Mouse (Mus musculus) gastrocnemius, postnatal 14 days (tissue): Measurements from ENCODE around the gene Etfdh. TPM values are rescaled to one million over a fixed set of nuclear protein-coding genes. Genes with fewer than 3 reads are reported as not detected.
"Not testable (repeated sequence)": the region's sequence is repeated elsewhere in the genome, so short reads cannot be mapped to it uniquely, and the experiment has no call there.

Source experiments
- DNase-seq: peaks from one replicate; pipeline ENCODE4 v3.0.0; 2021; ENCODE audit warnings: mixed read lengths
- intact Hi-C: fragments of 180-260 bp; cut with DNase I; formaldehyde crosslinking; loops from one replicate; pipeline ENCODE4 v1.15.1; 2025; ENCODE audit warnings: low total_unique reads
- total RNA-seq, 2 experiments: library from RNA; stranded (reverse); gene quantifications; 2 replicates each; pipeline ENCODE4 v1.2.3; 2021

Etfdh gene
- total RNA-seq, 2 experiments from 2014 or later, result 97.3 to 138 TPM

DNA sequence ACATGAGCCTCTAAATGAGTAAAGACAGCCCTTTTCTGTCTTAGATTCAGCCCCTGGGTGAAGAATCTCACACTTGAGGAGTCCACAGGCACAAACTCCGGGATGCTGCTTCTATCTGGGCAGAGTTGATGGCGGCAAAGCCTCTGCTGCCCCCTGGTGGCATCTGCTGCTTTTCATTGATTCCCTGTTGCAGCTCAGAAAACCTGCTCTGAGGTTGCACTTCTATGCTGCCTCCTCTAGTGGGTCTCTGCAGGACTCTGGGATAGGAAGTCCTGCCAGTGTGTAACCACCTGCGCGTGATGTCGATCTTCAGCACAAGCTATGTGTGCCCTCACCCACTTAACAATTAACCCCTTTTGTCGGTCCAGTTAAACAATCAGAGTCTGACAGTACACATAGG lies 42.5 kb downstream of the Etfdh start:
- peak; percentile 84 for DNase-seq
- intact Hi-C loops, result loop anchor here (5.0 kb wide), 2 partner anchors 85 to 385 kb away; no protein-coding TSS in a partner anchor

DNA sequence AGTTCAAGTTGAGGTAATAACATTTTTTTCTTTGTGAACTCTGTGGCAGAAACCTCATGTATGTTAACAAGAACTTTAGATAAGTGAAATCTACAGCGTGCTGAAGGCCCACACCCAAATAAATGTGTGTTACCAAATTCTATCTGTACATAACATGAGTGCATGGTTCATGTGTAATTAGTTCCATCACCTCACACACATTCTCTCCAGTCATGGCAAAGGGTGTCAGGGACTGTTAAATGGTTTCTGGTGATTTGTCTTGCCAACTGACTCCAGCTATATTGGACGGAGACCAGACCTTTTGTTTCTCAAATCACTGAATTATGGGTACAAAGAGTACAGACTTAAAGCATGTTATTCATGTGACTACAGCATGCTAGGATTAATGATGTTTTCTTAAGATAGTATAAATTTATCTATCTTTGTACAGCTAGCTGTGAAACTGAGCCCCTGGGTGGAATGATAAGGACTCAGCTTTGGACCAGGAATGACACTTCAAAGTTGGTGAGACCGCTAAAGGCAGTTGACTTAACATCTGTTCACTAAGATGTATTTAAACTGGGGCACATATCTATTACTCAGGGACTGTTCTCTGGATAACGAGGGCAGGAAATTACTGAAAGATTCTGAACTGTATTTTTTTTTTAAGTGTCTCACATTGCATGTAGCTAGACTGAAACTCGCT lies 49.3 kb downstream of the Etfdh start:
- DNase-seq, result no peak
- intact Hi-C loops, result no loop called here

DNA sequence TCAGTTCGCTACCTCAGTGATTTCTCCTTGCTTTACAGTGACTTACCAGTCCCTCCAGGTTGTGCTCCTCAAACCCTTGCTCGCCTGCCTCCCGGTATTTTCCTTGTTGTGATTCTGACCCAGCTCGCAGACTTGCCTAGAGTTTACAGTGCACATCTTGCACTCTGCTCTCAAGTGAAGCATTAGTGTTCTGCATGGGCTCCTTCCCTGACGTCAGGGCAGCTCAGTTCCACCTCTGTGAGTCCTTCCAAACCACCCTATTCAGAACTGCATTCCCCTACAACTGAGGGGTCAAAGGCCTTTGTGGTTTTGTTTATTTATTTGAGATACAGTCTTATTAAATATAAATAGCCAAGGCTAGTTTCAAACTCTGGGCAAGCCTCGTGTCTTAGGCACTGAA lies 51.1 kb downstream of the Etfdh start:
- intact Hi-C loops, result no loop called here
- no peak for DNase-seq

DNA sequence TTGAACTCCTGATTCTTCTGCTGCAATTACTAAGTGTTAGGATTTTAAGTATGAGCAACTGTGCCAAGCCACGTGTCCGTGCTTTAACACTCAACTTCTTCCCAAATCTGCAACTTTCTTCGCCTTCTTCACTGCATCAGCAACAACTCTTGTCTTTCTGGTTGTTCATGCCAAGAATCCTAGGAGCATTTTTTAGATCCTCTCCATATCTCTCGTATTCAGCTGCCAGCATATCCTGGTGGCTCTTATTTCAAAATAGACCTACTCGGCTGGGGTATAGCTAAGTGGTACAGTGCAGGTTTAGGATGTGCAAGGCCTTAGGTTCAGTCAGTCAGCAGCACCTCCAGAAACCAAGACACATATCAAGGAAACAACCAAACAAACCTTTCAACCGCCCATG lies 51.7 kb downstream of the Etfdh start:
- intact Hi-C loops, result no loop called here
- no peak for DNase-seq

DNA sequence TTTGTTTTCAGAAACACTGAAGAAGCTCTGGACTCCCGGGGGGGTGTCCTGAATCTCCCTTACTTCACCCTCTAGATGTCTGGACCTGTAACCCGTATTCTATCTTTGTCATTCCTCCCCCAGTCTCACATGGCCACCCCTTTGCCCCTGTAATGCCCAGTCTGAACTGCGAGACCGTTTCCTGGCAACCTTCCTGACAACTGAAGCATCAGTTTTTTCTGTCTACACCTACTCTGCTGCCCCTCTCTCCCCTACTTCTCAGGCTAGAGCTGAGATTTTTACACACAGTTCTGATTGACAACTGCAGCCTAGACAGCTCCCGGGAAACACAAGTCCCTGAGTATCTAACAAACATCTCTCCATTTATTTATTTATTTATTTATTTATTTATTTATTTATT lies 52.4 kb downstream of the Etfdh start:
- intact Hi-C loops, result no loop called here
- no peak for DNase-seq

DNA sequence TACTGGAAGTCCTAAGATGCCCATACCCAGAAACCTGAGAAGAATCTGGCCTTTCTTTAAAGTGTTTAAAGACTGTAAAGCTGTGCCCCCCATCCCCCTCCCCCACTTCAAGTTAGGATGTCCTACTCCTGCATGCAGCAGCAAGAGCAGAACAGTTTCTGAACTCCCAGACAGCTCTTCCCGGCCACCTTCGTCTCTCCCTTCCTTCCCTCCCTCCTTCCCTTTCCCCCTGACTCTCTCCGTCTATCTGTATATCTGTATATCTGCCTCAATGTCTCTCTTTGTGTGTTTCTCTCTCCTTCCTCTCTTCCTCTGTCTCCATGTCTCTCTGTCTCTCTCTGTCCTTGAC lies 52.9 kb downstream of the Etfdh start:
- intact Hi-C loops, result no loop called here
- DNase-seq, result no peak

DNA sequence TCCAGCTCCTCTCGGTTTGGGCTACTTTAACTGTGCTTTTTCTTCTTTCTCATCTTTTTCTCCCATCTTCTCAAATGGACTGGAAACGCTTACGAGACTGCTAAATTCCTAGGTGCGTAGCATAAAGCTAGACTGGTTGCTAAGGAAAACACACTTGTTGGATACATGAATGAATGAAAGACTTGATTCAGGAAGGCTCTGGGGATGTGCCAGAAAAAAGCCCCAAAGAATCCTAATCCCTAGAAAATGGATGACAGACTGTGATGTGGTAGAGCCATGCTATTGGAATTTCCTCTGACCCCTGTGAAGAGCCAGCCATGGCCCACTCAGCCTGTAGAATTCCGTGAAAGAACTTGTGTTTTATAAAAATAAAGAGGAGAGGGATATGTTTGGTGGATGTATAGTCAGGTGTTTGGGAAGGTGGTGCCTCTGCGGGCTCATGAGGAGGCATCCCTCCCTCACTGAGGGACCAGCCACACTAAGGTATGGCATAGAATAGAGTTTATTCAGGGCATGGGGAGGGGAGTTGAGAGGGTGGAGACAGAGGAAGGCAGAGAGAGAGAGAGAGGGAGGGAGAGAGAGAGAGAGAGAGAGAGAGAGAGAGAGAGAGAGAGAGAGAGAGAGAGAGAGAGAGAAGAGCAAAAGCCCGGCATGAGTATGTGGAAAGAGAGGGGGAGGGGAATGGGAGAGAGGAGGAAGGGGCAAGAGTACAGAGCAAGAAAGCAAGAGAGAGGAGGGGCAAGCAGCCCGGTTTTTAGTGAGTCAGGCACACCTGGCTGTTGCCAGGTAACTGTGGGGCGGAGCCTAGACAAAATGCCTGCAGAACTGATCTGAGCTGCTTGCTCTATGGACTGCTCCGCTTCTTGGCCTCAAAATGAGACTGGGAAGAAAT lies 53.5 kb downstream of the Etfdh start:
- intact Hi-C loops, result no loop called here
- no peak for DNase-seq

DNA sequence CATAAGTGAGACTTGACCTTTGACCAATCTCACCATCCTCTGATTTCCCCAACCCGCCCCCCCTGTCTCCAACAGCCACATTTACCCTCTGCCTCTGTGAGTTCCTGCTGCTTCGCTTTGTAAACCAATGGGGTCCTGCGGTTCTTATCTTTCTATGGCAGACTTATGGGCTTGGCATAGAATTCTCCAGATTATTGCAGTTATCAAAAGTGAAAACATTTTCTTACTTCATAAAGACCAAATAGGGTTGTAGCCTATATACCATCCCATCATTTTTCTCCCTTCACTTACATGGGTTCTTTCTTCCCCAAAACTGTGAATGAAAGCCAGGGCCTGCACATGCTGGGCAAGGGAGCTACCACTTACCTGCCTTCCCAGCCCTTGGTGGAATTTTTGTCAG lies 55.0 kb downstream of the Etfdh start:
- no peak for DNase-seq
- intact Hi-C loops, result no loop called here

DNA sequence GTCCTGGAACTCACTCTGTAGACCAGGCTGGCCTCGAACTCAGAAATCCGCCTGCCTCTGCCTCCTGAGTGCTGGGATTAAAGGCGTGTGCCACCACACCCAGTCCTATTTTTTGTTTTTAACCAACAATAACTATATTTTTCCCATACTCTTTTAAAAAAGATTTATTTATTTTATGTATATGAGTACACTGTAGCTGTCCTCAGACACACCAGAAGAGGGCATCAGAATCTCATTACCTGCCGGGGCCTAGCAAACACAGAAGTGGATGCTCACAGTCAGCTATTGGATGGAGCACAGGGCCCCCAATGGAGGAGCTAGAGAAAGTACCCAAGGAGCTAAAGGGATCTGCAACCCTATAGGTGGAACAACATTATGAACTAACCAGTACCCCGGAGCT lies 55.9 kb downstream of the Etfdh start:
- DNase-seq, intact Hi-C loops: not testable (repeated sequence)

DNA sequence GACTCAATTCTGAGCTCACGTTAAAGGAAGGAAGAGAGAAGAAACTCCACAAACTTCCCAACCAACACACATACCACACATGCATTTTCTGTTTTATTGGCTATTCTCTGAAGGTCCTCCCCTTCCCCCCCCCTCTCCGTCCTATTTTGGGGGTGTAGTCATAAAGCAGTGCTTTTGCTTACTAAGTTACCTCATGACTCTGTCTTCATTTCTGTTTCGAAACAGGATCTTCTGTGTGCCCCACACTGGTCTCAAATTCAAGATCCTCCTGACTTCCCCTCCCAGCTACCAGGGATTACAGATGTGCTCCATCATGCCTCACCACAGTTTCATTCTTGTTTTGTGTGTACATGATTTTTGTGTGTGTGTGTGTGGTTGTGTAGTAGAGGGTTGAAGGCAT lies 56.9 kb downstream of the Etfdh start:
- no peak for DNase-seq
- intact Hi-C loops, result no loop called here

DNA sequence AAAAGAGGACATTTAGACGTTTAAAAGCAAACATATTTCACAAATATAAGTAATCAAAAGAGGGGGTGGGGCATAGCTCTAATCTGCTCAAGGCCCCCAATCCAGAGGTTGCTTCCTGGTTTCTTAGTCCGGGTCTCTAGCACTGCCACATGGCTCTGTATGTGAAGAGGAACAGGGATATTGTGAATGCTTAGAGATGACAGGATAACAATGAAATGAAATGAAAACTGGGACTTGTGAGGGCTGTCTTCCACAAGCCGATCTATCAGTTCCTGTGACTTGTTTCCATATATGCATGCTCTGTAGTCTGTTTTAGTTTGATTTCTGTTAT lies 60.0 kb downstream of the Etfdh start:
- no peak for DNase-seq
- intact Hi-C loops, result loop anchor here (10.0 kb wide), 1 partner anchor 55 kb away; no protein-coding TSS in a partner anchor

DNA sequence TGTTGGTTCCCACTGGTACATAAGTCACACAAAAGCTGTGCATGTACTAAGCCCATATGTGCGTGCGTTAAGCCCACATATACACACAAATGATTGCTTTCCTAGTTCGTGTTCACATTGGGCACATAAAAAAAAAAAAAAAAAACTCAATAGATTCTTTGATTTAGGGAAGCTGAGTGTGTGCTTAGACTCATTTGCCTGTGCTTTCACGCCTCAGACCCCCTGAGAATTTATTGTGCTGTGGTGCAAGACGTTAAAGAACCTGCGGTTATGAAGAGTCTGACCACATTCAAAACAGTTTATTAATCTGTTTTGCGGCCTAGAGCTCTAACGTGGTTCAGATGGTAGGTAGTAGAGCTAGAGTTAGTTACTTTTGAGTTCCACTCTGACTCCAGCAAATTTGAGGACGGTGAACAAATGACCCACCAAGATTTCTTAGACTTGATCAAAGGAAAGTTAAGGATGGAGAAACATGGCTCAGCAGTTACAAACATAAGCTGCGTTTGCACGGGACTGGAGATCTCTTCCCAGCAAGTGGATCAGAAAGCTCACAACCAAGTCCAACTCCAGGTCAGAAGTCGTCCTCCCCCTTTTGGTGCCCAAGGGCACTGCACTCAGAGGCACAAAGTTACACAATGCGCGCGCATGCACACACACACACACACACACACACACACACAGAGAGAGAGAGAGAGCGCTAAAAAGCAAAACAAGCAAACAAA lies 60.5 kb downstream of the Etfdh start:
- DNase-seq, result no peak
- intact Hi-C loops, result loop anchor here (10.0 kb wide), 1 partner anchor 54 kb away; no protein-coding TSS in a partner anchor

DNA sequence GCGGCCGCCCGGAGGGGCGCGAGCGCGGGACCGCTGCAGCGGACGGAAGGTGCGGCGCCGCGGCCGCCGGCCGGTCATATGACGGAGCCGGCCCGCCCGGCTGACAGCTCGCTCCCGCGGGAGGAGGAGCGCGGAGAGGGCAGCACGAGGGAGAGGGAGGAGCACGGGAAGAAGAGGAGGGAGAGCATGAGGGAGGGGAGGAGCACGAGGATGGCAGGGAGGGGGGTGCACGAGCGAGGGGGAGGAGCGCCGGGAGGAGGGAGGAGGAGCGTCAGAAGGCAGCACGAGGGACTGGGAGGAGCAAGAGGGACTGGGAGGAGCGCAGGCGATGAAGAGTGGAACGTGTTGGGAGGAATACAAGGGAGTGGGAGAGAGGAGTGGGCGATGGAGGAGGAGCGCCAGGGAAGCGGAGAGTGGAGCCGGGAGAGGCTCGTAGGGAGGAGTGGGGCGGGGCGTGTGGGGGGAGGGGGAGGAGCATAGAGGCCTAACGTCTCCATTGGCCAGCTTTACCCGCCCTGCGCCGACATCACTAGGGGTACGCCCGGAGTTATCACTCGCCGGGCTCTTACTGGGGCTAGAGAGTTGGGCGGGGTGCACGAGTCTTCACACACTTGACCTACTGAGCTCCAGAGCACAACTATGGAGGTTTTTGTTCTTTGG lies 61.5 kb downstream of the Etfdh start, which contains the start of gene Fnip2:
Fnip2 (minus strand) TSS at position 94 of the 660 bp plus-strand sequence.
- intact Hi-C loops, result loop anchor here (10.0 kb wide), 1 partner anchor 53 kb away; no protein-coding TSS in a partner anchor
- DNase-seq, result peak; percentile 89

DNA sequence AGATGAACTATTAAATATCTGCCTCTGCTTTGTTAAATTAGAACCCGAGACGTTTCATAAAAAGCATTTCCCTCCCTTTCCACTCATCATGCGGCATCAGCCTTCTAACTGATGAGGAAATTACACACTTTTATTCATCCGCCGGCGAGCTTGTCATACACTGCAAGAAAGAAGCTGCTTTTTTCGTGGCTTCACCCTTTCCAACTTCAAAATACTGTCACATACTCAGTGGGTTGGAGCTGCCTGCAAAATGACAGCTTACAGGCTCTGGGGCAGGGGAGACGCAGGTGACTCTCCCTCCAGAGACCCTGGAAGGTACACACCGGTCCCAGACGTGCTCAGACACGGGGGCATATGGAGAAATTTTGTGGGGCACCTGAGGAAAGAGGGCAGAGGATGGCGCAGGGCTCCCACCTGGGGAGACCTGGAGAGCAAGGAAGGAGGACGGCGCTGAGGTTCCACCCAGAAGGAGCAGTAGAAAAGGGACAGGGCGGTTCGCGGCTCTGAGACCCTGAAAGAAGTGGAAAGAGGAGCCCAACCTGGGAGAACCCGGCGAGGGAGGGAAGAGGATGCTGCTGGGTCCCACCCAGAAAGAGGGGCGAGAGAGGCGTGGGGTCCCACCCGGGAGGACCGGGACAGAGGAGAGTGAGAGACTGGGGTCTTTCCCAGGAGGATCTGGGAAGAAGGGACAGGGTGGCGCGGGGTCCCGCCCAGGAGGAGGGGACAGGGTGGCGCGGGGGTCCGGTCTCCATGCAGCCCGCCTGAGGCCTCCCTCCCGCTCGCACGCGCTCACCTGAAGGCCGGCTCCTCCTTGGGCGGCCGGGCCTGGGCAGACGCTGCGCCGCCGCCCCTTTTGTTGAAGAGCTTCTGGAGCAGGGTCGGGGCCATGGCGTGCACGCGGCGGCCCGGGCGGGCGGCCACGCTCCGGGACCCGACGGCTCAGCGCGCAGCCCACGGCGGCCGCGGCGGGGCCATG lies 62.3 kb downstream of the Etfdh start:
- intact Hi-C loops, result loop anchor here (10.0 kb wide), 1 partner anchor 52 kb away; no protein-coding TSS in a partner anchor
- peak; percentile 33 for DNase-seq

DNA sequence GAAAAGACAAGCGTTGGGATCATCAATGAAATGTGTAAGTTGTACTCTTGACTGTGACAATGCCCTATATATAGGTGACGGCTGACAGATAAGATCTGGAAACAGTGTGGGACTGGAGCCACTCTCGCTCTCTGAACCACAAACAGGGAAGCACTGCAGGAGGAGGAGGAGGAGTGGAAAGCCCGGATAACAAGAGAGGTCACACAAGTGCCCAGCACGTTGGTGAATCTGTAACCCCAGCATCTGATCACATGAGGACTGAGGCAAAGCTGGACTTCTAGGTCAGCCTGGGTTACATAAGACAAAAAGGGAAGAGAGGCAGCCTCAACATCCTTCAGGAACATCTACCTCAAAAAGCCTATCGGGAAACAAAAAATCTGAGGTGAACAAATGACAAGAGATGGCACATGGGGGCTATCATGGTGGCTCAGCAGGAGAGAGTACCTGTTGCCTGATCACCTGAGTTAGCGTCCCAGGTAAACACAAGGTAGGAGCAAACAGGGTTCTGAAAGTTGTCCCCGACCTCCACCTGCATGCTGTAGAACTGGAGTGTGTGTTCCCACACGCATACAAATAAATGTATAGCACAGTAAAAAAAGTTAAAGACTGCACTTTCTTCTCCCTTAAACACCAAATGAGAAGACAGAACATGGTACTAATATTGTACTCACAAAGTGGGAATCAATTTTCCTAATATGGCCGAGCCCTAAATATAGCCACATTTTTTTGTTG lies 64.3 kb downstream of the Etfdh start:
- DNase-seq, result no peak
- intact Hi-C loops, result loop anchor here (10.0 kb wide), 1 partner anchor 50 kb away; no protein-coding TSS in a partner anchor

DNA sequence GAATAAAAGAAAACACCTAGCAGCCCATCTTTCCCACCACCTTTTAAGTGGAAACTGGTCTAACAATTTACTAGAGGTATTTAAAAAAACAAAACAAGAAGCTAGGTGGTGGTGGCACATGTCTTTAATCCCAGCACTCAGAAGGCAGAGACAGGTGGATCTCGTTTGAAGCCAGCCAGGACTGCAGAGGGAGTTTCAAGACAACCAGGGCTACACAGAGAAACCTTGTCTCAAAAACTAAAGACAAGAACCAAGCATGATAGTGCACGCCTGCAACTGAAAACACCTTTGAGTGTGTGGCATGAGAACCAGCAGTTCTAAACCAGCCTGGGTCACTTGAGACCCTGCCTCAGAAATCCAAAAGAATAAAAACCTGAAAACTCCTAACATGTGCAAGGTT lies 65.8 kb downstream of the Etfdh start:
- no peak for DNase-seq
- intact Hi-C loops, result loop anchor here (10.0 kb wide), 1 partner anchor 49 kb away; no protein-coding TSS in a partner anchor

DNA sequence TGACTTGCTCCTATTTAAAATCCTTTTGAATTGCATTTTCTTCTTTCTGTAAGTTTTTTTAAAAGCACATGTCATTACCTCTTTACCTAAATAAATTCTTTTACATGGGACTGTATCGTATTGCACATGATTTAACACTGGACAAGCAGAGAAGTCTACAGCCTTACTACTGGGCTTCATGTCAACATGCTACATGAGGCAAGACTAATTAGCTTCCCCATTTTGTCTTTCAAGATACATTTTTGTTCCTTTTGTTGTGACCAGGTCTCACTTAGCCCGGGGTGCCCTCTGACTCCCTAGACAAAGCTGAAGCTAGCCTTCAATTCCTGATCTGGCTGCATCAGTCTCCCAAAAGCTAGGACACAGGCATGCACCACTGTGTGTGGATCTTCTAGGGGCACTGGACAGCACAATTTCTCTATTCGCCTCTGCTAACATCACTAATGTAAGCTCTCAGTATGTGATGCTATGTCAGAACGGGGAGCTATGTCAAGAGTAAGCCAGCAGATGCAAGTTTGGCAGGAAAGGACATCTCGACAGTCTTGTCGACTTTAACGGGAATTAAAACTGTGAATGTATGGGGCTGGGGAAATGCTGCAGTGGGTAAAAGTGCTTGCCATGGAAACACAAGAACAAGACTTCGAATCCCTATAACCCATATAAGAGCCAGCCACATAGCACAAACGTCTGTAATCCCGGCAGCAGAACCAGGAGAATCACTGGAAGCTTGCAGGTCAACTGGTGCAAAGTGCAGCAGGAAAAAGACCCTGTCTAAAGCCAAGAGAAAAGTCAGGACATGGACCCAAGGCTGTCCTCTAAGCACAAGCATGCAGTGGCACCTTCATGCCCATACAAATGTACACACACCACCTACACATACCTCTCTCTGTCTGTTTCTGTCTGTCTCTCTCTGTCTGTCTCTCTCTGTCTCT lies 67.2 kb downstream of the Etfdh start:
- no peak for DNase-seq
- intact Hi-C loops, result loop anchor here (10.0 kb wide), 1 partner anchor 47 kb away; no protein-coding TSS in a partner anchor
